In the genomic region with DNA sequence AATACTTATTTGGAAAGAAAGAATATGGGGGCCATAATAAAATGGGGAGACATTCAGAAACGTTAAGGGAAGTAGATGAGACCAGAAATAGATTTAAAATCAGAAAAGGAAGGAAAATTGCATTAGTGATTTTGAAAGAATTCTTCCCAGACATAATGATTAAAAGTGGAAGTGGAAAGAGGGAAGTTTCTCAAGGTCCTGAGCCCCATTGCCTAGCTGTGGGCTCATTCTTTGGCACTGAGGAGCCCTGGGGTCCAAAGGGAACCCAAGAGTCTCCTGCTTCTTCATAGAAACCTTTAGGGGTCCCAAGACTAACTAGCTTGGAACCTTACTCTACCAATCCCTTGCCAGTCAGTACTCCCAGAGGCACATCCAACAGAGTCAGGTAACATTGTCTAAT, we compare ENCODE assay signal across 16 mouse cellular contexts.
"Had no signal": no experiment of that assay in that cellular context is flagged by ENCODE, and none has a peak within 500 bp of the region (broad histone marks: within the 10 kb centered on the region; RNA-seq: fewer than 3 reads in every experiment).

No protein-coding gene starts in this region.

- H3K4me2 ChIP-seq: kidney, embryonic 15.5 days; midbrain, embryonic 15.5 days; neural tube, embryonic 13.5 days; stomach, embryonic 15.5 days had no signal

- H3K9ac ChIP-seq: kidney, embryonic 15.5 days; liver, embryonic 14.5 days; midbrain, embryonic 15.5 days; neural tube, embryonic 13.5 days; stomach, embryonic 15.5 days had no signal

- H3K27ac ChIP-seq: kidney, embryonic 15.5 days; limb, embryonic 10.5 days; liver, embryonic 14.5 days; midbrain, embryonic 10.5 days; midbrain, embryonic 15.5 days; neural tube, embryonic 13.5 days; stomach, embryonic 15.5 days had no signal

- H3K27me3 ChIP-seq: kidney, embryonic 15.5 days; midbrain, embryonic 15.5 days; neural tube, embryonic 13.5 days; stomach, embryonic 15.5 days had no signal

- H3K4me1 ChIP-seq: kidney, embryonic 15.5 days; limb, embryonic 10.5 days; midbrain, embryonic 10.5 days; midbrain, embryonic 15.5 days; neural tube, embryonic 13.5 days; stomach, embryonic 15.5 days had no signal

- H3K36me3 ChIP-seq: kidney, embryonic 15.5 days; limb, embryonic 10.5 days; midbrain, embryonic 10.5 days; midbrain, embryonic 15.5 days; neural tube, embryonic 13.5 days; stomach, embryonic 15.5 days had no signal

- H3K9me3 ChIP-seq: kidney, embryonic 15.5 days; limb, embryonic 10.5 days; midbrain, embryonic 15.5 days; neural tube, embryonic 13.5 days; stomach, embryonic 15.5 days had no signal

- DNase-seq: kidney, adult 2 months; kidney, postnatal 25 days; lung, adult 2 months; retina, postnatal 1 day; right cerebral cortex, postnatal 14 days; thymus, adult 2 months; thymus, postnatal 36 days had no signal

- ATAC-seq: intestine, embryonic 16.5 days; lung, postnatal 0 days; midbrain, embryonic 15.5 days had no signal

- H3K4me3 ChIP-seq: kidney, embryonic 15.5 days; limb, embryonic 10.5 days; midbrain, embryonic 10.5 days; midbrain, embryonic 15.5 days; neural tube, embryonic 13.5 days; stomach, embryonic 15.5 days had no signal
